Mouse (Mus musculus): ENCODE data around the gene Col25a1.

Gene Col25a1

GRCm38 (mm10) chr3:130378626-130379025 lies 247.3 kb downstream of the Col25a1 start:
- no peak for DNase-seq (ENCODE audit: low read depth, low spot score)

DNA sequence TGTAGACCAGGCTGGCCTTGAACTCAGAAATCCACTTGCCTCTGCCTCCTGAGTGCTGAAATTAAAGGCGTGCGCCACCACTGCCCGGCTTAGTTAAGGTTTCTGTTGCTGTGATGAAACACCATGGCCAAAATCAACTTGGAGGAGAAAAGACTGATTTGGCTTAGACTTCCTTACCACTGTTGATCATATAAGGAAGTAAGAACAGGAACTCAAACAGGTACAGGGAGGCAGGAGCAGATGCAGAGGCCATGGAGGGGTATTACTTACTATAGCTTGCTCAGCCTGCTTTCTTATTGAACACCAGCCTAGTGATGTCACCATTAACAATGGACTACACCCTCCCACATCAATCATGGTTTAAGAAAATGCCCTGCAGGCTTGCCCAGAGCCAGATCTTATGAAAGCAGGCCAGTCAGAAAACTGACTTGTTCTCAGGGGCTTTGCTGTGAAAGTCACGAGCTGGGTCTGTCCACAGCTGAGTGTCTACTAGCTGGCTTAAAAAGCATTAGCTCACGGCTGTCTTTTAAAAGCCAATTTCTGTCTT lies 249.1 kb downstream of the Col25a1 start:
- DNase-seq (ENCODE audit: low read depth, low spot score) = no peak

DNA sequence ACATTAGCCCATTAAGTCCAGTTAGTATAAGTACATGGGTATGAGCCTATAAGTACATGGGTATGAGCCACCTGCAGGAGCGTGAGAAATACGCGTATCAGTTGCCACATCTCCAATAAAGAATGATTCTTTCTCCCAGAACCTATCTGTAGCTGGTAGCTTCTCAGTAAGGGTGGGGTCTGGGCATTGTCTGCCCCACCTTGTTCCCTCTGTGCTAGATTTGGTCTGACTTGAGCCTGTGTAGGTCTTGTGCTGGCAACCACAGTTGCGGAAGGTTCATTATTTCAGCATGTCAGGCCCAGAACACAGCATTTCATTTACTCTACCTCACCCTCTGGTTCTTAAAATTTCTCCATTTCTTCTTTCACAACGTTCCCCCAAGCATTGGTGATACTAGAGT lies 250.4 kb downstream of the Col25a1 start:
- DNase-seq (ENCODE audit: low read depth, low spot score) = no peak

GRCm38 (mm10) chr3:130385856-130386255 lies 254.6 kb downstream of the Col25a1 start:
- no peak for DNase-seq (ENCODE audit: low read depth, low spot score)

DNA sequence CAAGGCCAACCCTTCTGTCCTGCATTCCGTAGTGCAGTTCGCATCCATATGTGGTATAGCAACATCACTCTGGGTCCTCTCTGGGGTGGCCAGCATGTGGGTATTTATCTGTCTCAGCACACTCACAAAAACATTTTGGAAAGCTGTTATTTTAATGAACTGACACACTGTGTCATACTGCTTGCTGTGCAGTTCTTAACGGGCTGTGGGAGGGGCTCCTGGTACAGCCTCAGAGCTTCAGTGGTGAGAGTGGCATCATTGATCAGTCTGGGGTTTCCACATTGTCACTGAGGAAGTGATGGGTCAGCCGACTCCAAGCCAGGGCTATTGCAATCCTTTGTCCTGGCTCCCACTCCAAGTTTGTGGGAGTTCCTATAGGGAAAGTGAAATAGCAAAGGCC lies 255.9 kb downstream of the Col25a1 start:
- DNase-seq (ENCODE audit: low read depth, low spot score) = no peak

GRCm38 (mm10) chr3:130389261-130389975 lies 258.1 kb downstream of the Col25a1 start:
- DNase-seq (ENCODE audit: low read depth, low spot score) = no peak

DNA sequence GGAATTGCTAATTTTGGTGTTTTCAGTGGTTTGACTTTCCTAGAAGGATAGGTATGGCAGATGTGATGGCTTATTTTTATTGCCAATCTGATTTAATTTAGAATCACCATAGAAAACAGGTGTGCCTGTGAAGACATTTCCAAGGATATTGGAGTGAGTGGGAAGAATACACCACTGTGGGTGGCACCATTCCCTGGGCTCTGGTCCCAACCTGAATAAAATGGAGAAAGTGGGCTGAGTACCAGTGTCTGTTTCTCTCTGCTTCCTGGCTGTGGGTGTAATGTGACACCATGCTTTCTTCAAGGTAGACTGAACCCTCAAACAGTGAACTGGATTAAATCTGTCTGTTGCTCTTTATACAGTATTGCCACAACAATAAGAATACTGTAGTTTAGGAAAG lies 265.3 kb downstream of the Col25a1 start:
- DNase-seq (ENCODE audit: low read depth, low spot score) = no peak

GRCm38 (mm10) chr3:130400716-130401559 lies 269.6 kb downstream of the Col25a1 start:
- no peak for DNase-seq (ENCODE audit: low read depth, low spot score)

DNA sequence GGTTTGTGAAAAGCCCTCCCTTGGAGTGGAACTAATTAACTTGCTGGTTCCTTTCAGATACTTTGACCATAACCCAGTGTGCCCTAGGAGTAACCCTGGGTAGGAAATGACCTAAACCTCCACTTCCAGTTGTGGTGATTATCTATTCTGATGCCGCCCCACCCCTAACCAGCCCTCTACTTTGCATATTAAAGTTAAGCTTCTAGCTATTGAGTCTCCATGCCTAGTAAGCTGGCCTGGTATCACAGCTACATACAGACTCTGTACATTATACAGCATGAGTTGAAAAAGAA lies 270.2 kb downstream of the Col25a1 start:
- DNase-seq (ENCODE audit: low read depth, low spot score) = no peak

- DNase-seq (ENCODE audit: low read depth, low spot score) = no peak
These were observed 273.5 kb downstream of the Col25a1 start for GRCm38 (mm10) chr3:130404525-130405409.

GRCm38 (mm10) chr3:130407201-130407600 lies 275.9 kb downstream of the Col25a1 start:
- no peak for DNase-seq (ENCODE audit: low read depth, low spot score)

DNA sequence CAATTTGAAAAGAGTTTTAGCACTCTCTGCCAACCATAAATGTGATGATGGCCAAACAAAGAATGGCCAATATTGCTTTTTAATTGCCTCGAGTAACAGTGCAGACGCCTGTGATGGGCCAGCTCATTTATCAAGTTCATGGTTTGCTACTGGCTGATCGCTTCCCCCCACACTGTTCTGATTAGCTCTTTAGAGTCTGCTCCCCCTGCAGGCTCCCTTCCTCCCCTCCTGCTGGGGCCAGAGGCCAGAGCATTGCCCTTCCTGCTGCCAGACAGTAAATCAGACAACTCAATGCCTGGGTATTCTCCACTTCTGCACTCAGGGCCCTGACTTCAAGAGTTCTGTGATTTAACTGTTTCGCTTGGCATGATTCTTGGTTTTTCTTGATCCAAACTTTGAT lies 281.9 kb downstream of the Col25a1 start:
- no peak for DNase-seq (ENCODE audit: low read depth, low spot score)

DNA sequence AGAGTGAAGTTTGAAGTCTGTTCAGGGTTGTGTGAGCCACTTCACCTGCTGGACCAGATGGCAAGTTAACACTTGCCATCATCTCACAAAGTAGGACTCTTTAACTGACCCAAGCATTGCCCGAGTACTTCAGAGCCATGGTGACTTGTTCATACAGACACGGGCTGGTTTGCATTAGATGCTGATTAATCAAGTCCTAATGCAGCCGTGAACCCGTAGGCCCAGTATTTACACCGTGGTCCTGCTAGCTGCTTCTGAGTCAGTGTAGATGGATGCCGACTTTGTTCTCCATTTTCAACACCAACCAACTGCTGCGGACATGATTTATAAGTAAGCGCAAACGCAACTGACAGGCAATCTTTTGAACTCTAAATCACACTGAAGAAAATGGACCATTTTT lies 287.6 kb downstream of the Col25a1 start:
- DNase-seq (ENCODE audit: low read depth, low spot score) = no peak

GRCm38 (mm10) chr3:130428796-130429195 lies 297.5 kb downstream of the Col25a1 start:
- no peak for DNase-seq (ENCODE audit: low read depth, low spot score)

- DNase-seq (ENCODE audit: low read depth, low spot score) = no peak
These were observed 298.8 kb downstream of the Col25a1 start for GRCm38 (mm10) chr3:130430052-130430451.

DNA sequence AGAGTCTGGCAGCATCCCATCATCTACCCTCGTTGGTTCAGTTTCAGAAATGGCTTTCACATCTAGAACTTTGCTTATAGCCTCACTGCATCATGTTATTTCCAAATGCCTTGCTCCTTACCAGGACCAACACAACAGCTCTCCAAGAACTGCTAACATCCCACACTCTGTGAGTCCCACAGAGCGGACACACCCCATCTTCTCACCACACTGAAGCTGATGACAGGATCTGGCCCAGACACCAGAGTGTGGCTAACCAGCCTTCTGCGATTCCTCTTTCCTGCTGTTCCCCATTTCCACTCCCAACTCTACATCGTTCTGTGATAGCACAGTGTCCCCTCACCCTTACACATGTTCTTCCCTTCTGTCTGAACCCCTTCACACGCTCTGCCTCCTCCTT lies 301.5 kb downstream of the Col25a1 start:
- DNase-seq (ENCODE audit: low read depth, low spot score) = no peak

DNA sequence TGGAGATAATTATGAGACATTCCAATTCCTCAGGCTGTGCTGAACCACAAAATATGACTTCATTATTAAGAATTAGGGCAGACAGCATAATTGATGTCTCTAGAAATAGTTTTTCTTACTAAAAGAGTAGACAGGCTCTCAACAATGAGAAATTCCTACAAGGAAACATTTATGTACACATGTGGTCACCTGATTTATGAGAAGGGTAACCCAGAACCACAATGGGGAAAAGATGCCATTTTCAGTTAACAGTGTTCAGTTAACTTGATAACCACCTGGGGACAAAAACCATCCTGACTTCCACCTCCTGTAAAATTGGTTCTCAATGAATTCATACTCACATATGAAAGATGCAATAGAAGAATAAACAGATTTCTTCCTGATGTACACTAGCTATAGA lies 305.7 kb downstream of the Col25a1 start:
- no peak for DNase-seq (ENCODE audit: low read depth, low spot score)

DNA sequence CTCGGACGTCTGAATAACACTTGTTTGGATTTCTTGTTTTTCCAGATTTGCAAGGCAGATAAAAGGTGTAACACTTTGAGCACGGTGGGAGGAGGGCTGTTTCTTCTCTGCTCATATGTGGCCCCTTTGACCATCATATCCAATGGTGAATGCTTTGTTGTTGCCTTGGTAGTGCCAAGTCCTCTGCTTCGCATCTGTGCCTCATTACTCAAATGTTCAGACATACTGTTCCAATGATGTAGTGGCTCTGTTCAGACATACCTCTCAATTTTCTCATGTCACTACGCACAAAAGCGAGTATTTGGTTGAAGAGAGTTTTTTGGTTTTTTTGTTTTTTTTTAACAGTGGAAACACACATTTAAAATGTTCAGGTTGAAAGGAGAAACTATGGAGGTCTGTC lies 308.5 kb downstream of the Col25a1 start:
- DNase-seq (ENCODE audit: low read depth, low spot score) = no peak

DNA sequence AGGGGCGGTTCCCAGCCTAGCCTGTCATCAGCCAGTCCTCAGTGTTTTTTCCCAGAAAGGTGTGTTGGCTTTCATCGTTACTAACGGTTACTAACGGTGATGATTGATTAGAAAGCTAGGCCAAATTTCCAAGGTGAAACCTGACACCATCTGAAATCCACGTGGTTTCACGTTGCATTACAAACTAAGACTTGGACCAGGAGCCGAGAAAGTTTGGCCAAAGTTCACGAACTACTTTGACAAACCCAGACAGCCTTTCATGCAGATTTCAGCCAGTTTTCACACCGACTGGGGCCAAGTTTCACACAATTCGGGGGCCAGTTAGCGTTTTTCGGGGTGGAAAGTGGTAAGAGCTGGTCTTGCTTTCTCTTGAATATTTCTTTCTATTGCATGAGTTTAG lies 309.4 kb downstream of the Col25a1 start:
- DNase-seq (ENCODE audit: low read depth, low spot score) = no peak

DNA sequence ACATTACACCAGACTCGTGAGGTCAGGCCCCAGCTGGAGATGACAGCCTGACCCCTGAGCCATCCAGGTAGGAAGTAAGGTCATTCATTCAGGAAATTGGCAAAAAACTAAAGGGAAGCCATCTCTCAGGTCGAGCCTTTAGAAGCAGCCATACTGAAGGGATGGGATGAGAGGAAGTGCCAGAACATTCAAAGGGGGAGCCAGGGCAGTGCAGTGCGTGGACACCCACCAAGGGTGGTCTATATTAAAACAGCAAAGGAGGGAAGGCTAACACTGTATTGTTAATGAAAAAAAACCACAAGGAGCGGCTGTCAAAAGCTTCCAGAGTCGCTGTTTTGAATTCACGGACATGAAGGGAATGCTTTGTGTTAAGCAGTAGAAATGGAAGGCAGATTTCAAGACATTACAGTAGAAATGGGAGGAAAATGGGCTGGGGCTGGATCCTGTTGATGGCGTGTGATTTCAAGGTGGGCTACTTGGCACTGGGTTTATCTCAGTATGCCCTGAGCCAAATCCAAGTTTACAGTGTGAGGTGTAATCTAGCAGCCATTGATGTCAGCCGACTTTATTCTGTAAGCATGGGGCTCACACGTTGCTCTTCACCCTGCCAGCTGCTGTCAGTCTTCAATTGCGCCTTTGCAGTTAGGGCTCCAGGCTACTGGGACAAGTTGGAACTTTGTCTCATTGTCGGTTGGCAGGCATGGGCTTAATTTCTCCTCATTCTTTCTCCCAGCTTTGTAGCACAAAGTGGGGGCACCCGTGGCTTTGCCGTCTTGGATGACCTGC lies 312.7 kb downstream of the Col25a1 start:
- no peak for DNase-seq (ENCODE audit: low read depth, low spot score)

GRCm38 (mm10) chr3:130449864-130450263 lies 318.6 kb downstream of the Col25a1 start:
- DNase-seq (ENCODE audit: low read depth, low spot score) = no peak

Data from WW6 (cell line).